Mouse (Mus musculus) embryonic facial prominence, embryonic 15.5 days (tissue): ENCODE measurements around the gene Col24a1. TPM values are rescaled to one million over a fixed set of nuclear protein-coding genes. Genes with fewer than 3 reads are reported as not detected.

ENCODE experiments used
- ATAC-seq: fragments of 200-750 bp; cut with Nextera tagmentation; 2 replicates; pipeline ENCODE4 v1.8.0; 2017; ENCODE audit warnings: low read depth, moderate TSS enrichment; ENCODE audit not compliant: insufficient number of reproducible peaks, low FRiP score, low TSS enrichment
- H3K27ac ChIP-seq: fragments of 300-500 bp; sonication (generic); replicated peaks from 2 replicates; pipeline ENCODE4 v1.5.1; 2015; ENCODE audit warnings: mild to moderate bottlenecking, inconsistent platforms
- H3K27me3 ChIP-seq: fragments of 300-500 bp; sonication (generic); 2 replicates; pipeline ENCODE4 v1.6.1; 2015; ENCODE audit warnings: inconsistent platforms
- H3K36me3 ChIP-seq: fragments of 300-500 bp; sonication (generic); 2 replicates; pipeline ENCODE4 v1.6.1; 2015; ENCODE audit warnings: mild to moderate bottlenecking, inconsistent platforms
- H3K4me1 ChIP-seq: fragments of 300-500 bp; sonication (generic); 2 replicates; pipeline ENCODE4 v1.6.1; 2015; ENCODE audit warnings: inconsistent platforms
- H3K4me2 ChIP-seq: fragments of 300-500 bp; sonication (generic); replicated peaks from 2 replicates; pipeline ENCODE4 v1.6.1; 2015; ENCODE audit warnings: mild to moderate bottlenecking, inconsistent platforms
- H3K4me3 ChIP-seq: fragments of 300-500 bp; sonication (generic); replicated peaks from 2 replicates; pipeline ENCODE4 v1.5.1; 2015; ENCODE audit warnings: mild to moderate bottlenecking, inconsistent platforms
- H3K9ac ChIP-seq: fragments of 300-500 bp; sonication (generic); 2 replicates; pipeline ENCODE4 v1.6.1; 2015; ENCODE audit warnings: inconsistent platforms
- H3K9me3 ChIP-seq: fragments of 300-500 bp; sonication (generic); replicated peaks from 2 replicates; pipeline ENCODE4 v1.6.1; 2016; ENCODE audit warnings: inconsistent platforms
- WGBS: fragments of 180-500 bp; shearing (Covaris S2); methylation state at CpG from one replicate; pipeline ENCODE4 v1.1.7; 2015; 5-methylcytosine and 5-hydroxymethylcytosine counted together
- polyA plus RNA-seq: library from polyadenylated mRNA; unstranded; fragments of >200 nt; fragmentation: Nextera tagmentation; extraction: Ambion mirVana; gene quantifications from 2 replicates; pipeline ENCODE4 v1.2.1, GENCODE M21; 2015

Col24a1 gene
- polyA plus RNA-seq, 1 experiment from 2014 or later = 10.0 TPM

- WGBS = 67% methylated on average over 7 of the region's 7 CpGs
- no peak for ATAC-seq
- H3K27me3 ChIP-seq = no peaks in the 10 kb centered on the region
- no peak overlapping the region for H3K4me3 ChIP-seq
- H3K9ac ChIP-seq = no peak overlapping the region
- H3K9me3 ChIP-seq = no peaks in the 10 kb centered on the region
- no peak overlapping the region for H3K27ac ChIP-seq
- no peaks in the 10 kb centered on the region for H3K36me3 ChIP-seq
- H3K4me1 ChIP-seq = no peaks in the 10 kb centered on the region
- no peak overlapping the region for H3K4me2 ChIP-seq
Measured at GRCm38 (mm10) chr3:145508550-145508949, 216.3 kb downstream of the Col24a1 start.

DNA sequence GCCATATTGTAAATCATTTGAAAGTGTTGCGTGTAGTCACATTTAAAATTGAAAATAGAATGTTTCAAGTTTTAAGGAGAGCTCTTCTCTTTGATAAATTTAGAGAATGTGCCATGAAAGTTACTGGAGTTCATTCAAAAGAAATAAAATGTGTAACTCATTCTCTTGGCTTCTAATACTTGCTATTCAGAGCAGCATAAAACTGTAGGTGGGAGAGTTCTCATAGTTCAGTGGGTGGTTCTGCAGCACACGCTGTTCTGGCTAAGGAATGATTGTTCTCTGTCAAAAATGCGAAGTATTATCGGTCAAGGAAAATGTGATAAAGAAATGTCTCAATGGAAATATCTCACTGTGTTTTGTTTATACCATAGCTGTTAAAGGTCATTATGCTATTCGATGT lies 221.9 kb downstream of the Col24a1 start:
- 77% methylated on average over 5 of the region's 5 CpGs for WGBS
- Histone ChIP-seq H3K4me1 (no peaks in the 10 kb centered on the region), H3K27me3 (no peaks in the 10 kb centered on the region), H3K27ac (no peak overlapping the region), H3K9me3 (no peaks in the 10 kb centered on the region), H3K36me3 (no peaks in the 10 kb centered on the region), H3K4me2 (no peak overlapping the region), H3K9ac (no peak overlapping the region), H3K4me3 (no peak overlapping the region)
- no peak for ATAC-seq

DNA sequence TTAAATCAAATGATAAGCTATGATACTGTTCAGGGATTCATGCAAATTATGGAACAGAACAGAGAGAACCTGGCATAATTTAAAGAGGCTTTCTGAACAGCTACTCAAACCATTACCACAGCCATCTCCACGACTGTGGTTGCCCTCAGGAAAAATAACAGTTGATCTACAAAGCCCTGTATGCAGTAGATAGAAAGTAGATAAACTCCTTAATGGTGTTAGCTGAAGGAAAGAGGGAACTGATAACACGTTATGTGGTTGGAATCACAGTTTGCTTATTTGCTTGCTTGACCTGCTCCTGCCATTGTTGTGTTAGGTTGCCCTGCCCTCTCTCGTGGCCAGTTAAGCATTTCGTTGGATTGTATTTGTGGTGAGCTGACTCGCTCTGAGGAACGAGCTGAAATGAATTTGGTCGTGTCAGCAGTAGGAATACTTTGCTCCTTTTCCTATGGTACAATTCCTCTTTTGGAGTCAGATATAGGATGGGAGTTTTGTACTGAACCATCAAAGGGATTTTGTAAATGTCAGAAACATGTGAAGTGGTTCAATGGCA lies 229.3 kb downstream of the Col24a1 start:
- WGBS = 28% methylated on average over 7 of the region's 7 CpGs
- no peak overlapping the region for H3K4me3 ChIP-seq
- no peaks in the 10 kb centered on the region for H3K27me3 ChIP-seq
- H3K4me1 ChIP-seq = no peaks in the 10 kb centered on the region; the same call in 1 of the 2 replicates
- no peak overlapping the region for H3K9ac ChIP-seq
- no peaks in the 10 kb centered on the region for H3K36me3 ChIP-seq
- H3K9me3 ChIP-seq = no peaks in the 10 kb centered on the region
- no peak overlapping the region for H3K4me2 ChIP-seq
- no peak overlapping the region for H3K27ac ChIP-seq
- ATAC-seq = no peak

- Histone ChIP-seq H3K4me2 (no peak overlapping the region), H3K4me1 (peaks cover 2% of the 10 kb centered on the region; the same call in 1 of the 2 replicates)
- 45% methylated on average over 2 of the region's 2 CpGs for WGBS
Measured at GRCm38 (mm10) chr3:145522311-145522710, 230.0 kb downstream of the Col24a1 start.

DNA sequence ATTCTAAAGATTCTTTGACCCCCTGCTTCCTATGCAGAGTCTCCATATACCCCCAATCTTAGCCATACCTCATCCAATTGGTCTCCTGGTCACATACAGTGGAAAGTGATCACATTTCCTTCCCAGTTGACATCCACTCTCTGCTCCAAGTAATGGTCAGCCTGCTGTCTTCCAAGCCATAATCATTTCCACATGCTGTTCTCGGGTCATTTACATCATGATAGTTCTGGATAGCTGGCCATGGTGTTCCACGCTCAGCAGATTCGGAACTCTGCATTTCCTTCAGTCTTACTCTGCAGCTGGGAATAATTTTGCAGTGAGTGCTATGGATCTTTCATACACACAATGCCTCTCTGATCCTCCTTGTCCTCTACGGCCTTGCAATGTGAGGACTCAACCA lies 233.0 kb downstream of the Col24a1 start:
- no peak; the same call in 1 of the 2 replicates for ATAC-seq

More at GRCm38 (mm10) chr3:145522311-145522710, 230.0 kb downstream of the Col24a1 start:
- Histone ChIP-seq H3K9ac (no peak overlapping the region), H3K27ac (no peak overlapping the region), H3K4me3 (no peak overlapping the region), H3K9me3 (no peaks in the 10 kb centered on the region), H3K36me3 (no peaks in the 10 kb centered on the region), H3K27me3 (no peaks in the 10 kb centered on the region)
- ATAC-seq = no peak

GRCm38 (mm10) chr3:145537870-145538269 lies 245.6 kb downstream of the Col24a1 start:
- Histone ChIP-seq H3K9me3 (no peaks in the 10 kb centered on the region), H3K27me3 (no peaks in the 10 kb centered on the region), H3K9ac (no peak overlapping the region), H3K4me3 (no peak overlapping the region), H3K27ac (no peak overlapping the region), H3K4me2 (no peak overlapping the region), H3K36me3 (no peaks in the 10 kb centered on the region), H3K4me1 (no peaks in the 10 kb centered on the region)
- no peak for ATAC-seq
- WGBS = 71% methylated on average over 1 of the region's 1 CpGs

More for the DNA sequence above, 233.0 kb downstream of the Col24a1 start:
- Histone ChIP-seq H3K36me3 (no peaks in the 10 kb centered on the region), H3K9me3 (no peaks in the 10 kb centered on the region), H3K9ac (no peak overlapping the region), H3K4me2 (no peak overlapping the region), H3K27ac (no peak overlapping the region), H3K27me3 (no peaks in the 10 kb centered on the region), H3K4me3 (no peak overlapping the region), H3K4me1 (peaks cover 3% of the 10 kb centered on the region; the same call in 1 of the 2 replicates)
- WGBS = 48% methylated on average over 4 of the region's 4 CpGs

GRCm38 (mm10) chr3:145548441-145549415 lies 256.5 kb downstream of the Col24a1 start:
- Histone ChIP-seq H3K27ac (no peak overlapping the region), H3K9me3 (no peaks in the 10 kb centered on the region), H3K36me3 (no peaks in the 10 kb centered on the region), H3K4me3 (no peak overlapping the region), H3K27me3 (no peaks in the 10 kb centered on the region), H3K4me2 (no peak overlapping the region), H3K9ac (no peak overlapping the region), H3K4me1 (no peaks in the 10 kb centered on the region)
- no peak for ATAC-seq
- WGBS = 69% methylated on average over 10 of the region's 10 CpGs

GRCm38 (mm10) chr3:145550216-145550615 lies 257.9 kb downstream of the Col24a1 start:
- Histone ChIP-seq H3K4me1 (no peaks in the 10 kb centered on the region), H3K4me2 (no peak overlapping the region), H3K4me3 (no peak overlapping the region), H3K27me3 (no peaks in the 10 kb centered on the region), H3K27ac (no peak overlapping the region), H3K9me3 (no peaks in the 10 kb centered on the region), H3K36me3 (no peaks in the 10 kb centered on the region), H3K9ac (no peak overlapping the region)
- ATAC-seq = no peak
- WGBS = 75% methylated on average over 3 of the region's 3 CpGs

DNA sequence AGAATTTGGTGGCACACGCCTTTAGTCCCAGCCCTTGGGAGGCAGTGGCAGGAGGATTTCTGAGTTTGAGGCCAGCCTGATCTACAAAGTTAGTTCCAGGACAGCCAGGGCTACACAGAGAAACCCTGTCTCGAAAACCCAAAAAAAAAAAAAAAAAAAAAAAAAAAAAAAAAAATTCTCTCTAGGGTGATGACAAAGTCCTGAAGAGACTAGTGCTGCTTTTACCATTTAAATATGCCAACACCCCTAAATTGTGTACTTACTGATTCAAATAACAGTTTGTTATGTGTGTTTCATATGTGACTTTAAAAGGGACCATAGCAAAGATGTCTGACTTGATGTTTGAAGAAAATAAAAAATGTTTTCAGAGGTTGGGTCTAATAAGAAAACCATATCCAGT lies 262.1 kb downstream of the Col24a1 start:
- Histone ChIP-seq H3K4me2 (no peak overlapping the region), H3K9me3 (no peaks in the 10 kb centered on the region), H3K9ac (no peak overlapping the region), H3K4me1 (no peaks in the 10 kb centered on the region), H3K4me3 (no peak overlapping the region), H3K36me3 (no peaks in the 10 kb centered on the region), H3K27ac (no peak overlapping the region), H3K27me3 (no peaks in the 10 kb centered on the region)
- ATAC-seq = no peak
- 75% methylated on average over 2 of the region's 2 CpGs for WGBS

DNA sequence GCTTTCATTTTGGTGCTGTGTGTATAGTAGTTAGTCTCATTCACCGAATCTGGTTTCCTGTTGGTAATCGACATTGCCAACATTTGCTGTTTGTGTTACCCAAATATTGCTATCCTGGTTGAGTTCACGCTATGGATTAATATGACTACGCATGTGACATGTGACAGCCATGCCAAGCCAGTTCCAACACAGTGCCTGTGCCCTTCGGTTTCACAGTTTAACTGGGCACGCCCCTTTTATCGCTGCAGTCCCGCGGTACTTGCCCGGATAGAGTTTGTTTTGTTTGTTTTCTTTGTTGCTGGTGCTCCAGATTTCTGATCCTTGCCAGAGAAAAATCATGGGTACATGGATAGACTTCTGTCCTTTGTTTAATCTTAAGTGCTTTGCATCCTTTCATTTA lies 263.9 kb downstream of the Col24a1 start:
- no peak for ATAC-seq
- no peak overlapping the region for H3K27ac ChIP-seq
- H3K36me3 ChIP-seq = no peaks in the 10 kb centered on the region
- no peak overlapping the region for H3K4me2 ChIP-seq
- H3K9ac ChIP-seq = no peak overlapping the region
- H3K27me3 ChIP-seq = no peaks in the 10 kb centered on the region
- 89% methylated on average over 10 of the region's 10 CpGs for WGBS
- H3K4me3 ChIP-seq = no peak overlapping the region
- no peaks in the 10 kb centered on the region for H3K9me3 ChIP-seq
- H3K4me1 ChIP-seq = no peaks in the 10 kb centered on the region

DNA sequence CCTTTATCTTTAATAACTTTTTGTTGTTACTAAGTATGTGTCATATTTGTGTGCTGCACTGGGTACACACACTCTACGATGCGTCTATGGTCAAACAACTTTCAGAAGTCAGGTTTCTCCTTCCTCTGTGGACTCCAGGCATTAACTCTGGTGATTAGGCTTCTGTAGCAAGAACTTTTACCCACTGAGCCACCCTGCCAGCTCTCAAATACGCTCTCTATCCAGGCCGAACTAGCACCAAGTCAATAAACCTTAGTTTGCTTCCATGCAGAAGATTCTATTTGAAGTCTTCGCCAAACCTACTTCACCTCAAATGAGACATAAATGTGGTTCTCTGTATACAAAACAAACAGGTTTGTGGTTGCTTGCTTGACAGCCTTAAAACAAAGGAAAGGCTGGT lies 267.4 kb downstream of the Col24a1 start:
- no peaks in the 10 kb centered on the region for H3K9me3 ChIP-seq
- ATAC-seq = no peak
- H3K4me2 ChIP-seq = no peak overlapping the region
- no peaks in the 10 kb centered on the region for H3K36me3 ChIP-seq
- H3K4me1 ChIP-seq = no peaks in the 10 kb centered on the region
- H3K9ac ChIP-seq = no peak overlapping the region
- 83% methylated on average over 5 of the region's 5 CpGs for WGBS
- H3K27me3 ChIP-seq = no peaks in the 10 kb centered on the region
- H3K27ac ChIP-seq = no peak overlapping the region
- no peak overlapping the region for H3K4me3 ChIP-seq
